Mouse (Mus musculus): ENCODE measurements around the gene Duxbl1.
"Not testable (repeated sequence)": the region's sequence is repeated elsewhere in the genome, so short reads cannot be mapped to it uniquely, and the experiment has no call there.

Duxbl1 gene

DNA sequence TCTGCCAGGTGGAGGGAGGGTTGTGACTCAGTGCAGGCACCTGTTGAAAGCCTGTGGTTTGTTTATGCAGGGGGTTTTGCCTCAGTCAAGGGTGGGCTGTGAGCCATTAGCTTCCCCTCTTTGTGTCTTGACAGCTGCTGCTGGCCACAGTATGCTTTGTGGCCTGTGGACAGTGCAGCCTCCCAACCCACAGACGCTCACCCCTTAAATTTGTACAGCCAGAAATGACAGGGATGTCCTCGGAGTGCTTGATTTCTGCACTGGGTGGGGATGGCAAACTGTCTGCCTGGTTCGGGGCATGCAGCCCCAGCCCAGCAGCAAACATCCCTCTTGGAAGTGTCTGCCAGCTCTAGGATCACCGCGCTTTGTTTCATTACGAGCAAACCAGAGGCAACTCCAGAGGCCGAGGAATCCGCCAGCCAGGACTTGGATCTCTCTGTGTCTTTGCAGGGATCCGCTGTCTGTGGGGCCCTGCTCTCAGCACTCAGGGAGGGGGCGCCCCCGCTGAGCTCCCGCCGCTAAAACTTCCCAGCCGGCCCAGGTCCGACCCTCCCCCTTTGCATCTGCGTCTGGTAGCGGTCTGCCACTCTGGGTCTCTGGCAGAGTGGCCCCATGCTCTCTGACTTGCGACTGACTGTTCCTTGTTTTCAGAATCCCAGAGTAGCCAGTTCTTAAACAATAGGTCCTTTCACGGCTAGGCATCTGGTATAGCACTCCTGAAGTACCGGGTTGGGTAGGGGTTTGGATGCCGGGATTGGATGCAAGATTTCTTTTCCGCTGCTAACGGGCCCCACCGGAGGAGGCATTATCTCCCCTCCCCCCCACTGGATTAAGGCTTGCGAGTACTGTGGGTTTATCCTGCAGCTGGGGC is at the start of gene Duxbl1:
Gene Duxbl1, plus strand, starts transcription at position 207 of the 871 bp plus-strand sequence.
- not testable (repeated sequence) for DNase-seq (ENCODE audit: low read depth, low spot score)

DNA sequence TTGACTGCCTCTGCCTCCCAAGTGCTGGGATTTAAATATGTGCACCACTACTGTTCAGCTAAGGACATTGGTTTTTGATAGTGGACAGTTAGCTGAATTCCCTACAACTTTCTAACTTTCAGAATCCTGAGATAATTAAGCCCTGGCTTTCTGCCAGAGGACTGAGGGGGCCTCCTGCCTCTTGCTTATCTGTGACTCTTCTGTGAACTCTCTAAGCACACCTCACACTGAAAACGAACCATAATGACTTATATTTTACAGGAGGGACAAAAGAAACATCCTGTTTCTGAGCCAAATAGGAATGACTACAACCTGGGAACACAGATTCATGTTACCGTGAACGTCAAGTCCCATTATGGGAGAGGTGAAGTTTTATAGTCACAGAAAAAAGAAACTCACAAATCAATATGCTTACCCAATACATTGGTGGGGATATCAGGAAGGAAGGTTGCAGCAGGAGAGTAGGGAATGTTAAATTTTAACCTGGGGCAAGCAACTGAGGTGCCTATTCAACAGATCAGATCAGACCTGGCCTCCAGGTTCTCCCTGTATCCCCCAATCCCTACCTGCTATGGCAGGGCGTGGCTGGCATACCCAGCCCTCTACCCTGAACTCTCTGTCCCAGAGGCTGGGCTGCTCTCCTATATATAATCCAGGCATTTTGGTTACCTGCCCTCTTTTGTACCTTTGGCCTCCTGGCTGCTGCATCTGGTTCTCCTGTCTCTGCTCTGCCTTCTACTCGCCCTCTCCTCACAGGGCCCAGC is 41.3 kb upstream of the Duxbl1 start:
- not testable (repeated sequence) for DNase-seq (ENCODE audit: low read depth, low spot score)

DNA sequence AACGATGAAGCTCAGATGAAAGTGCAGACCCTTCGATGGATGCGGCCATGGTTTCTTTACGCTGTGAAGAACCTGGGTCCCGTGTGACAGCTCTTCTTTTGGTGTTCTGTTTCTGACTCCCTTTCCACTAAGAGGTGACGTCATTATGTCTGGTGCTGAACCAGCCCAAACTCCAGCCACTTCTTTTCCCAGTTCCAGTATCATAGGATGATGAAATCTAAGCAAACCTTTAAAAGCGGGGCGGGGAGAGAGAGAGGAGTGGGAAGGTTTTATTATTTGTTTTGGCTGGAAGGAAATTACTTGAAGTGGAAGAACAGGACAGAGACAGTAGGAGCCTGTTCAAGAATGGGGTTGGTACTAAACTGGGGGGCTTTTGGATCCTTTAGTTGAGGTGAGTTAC is 40.4 kb upstream of the Duxbl1 start, which contains the start of gene Cphx1:
Gene Cphx1, plus strand, starts transcription at position 301 of the 400 bp plus-strand sequence.
- not testable (repeated sequence) for DNase-seq (ENCODE audit: low read depth, low spot score)

DNA sequence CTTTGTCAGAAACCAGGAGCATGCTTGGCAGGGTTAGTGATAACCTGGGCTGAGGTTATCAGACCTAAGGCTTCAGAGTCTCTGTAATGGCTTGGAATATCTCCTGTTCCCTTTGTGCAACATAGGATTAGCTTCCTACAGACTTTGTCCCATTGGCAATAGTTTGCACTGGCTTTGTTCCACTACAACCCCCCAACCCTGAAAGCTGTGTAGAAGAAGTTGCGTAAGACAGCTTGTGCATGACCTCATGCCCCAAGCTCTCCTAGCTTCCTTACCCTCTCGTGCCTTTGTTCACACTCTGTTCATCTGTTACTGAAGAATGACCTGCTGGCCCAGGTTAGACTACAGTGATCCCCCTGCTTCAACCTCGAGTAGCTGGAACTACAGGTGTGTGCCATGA is 20.5 kb upstream of the Duxbl1 start:
- not testable (repeated sequence) for DNase-seq (ENCODE audit: low read depth, low spot score)

DNA sequence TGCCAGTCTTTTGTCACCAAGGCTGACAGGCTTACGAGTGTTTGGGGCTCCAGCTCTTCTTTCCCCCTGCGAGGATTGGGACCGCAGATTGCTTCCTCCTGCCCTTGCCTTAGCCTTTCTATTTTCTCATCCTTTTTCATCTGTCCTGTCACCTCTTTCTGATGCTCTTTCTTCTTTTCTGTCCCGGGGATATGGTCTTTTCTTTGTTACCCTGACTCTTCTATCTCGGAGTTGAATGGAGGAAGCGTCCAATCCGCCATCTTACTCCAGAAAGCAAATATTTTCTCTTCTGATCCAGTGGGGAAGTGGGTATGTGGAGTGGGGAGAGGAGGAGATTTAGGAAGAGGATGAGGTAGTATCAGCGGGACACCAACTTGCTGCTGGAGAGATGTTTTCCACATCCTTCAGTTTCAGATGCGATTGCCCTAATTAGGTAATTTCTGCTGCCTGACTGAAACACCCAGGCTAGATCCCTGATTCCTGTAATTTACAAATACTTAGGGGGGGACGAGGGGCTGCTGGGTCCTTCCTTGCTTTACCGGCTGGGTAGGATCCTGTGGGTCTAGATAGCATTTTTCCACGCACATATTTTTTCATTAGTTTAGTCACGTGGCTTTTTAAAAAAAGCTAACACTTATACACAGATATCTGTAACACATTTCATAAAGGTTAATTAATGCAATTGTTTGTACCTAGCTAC is 1.0 kb downstream of the Duxbl1 start:
- not testable (repeated sequence) for DNase-seq (ENCODE audit: low read depth, low spot score)

DNA sequence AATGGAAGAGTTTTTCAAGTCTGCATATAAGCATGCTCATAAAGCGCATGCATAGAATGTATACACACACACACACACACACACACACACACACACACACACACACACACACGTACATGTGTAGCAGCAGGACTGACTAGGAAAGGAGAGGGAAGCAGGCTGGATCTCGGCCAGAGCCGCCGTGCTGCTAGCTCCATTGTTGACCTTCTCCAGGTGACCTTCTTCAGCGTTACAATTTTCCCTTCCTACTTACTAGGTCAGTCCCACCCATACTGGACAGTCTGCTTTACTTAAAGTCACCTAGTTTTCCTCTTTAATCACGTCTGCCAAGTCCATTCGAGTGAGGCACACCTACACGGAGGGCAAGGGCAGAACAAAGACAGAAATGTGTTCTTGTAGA is 3.5 kb downstream of the Duxbl1 start:
- not testable (repeated sequence) for DNase-seq (ENCODE audit: low read depth, low spot score)

DNA sequence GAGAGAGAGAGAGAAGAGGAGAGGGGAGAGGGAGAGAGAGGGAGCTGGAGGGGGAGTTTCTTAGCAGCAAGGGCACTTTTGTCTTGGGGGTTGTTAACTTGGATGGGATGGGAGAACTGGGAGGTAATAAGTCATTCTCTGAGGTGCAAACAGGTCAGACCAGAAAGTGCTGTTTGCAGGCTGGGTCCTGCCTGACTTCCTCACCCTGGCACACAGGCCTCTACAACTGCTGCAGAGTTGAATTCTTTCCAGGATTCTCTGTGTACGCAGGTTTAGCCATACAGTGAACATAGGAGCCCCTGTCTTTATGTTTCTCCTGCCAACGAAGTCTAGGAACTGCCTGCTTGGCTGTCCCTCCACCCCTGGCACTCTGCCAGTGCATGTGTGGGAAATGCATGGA is 29.1 kb downstream of the Duxbl1 start:
- not testable (repeated sequence) for DNase-seq (ENCODE audit: low read depth, low spot score)

DNA sequence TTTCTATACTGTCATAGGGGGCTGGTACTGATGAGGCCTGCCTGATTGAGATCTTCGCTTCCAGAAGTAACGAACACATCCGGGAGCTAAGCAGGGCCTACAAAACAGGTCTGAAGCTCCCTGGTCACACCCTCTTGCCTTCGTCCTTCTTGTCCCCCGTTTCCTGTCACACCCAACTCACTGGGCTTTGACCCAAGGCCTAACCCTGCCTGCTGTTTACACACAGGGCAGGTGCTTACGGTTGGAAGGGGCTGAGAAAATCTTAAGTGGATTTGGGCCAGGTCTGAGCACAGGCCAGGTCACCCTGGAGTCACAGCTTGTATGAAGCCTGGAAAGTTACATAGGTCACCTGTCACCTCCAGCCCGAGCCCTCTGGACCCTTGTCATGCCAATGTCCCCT is 38.0 kb downstream of the Duxbl1 start:
- DNase-seq (ENCODE audit: low read depth, low spot score): not testable (repeated sequence)

DNA sequence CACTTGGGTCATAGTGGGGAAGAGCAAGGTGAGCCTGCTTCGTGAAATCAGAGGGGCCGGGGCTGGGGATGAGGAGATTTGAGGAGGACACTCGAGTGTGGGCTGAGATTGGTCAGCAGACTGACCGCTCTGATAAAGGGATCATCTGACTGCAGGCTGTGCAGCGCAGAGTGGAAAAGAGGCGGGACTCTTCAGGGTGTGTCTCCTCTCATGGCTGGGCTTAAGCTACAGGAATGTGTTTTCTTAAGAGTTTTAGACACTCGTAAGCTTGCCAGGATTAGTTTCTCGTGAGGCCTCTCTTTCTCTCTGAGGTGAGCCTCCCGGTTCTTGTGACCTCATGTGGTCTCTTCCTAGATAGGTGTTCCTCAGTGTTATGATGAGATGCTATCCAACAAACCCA is 43.2 kb downstream of the Duxbl1 start:
- not testable (repeated sequence) for DNase-seq (ENCODE audit: low read depth, low spot score)

DNA sequence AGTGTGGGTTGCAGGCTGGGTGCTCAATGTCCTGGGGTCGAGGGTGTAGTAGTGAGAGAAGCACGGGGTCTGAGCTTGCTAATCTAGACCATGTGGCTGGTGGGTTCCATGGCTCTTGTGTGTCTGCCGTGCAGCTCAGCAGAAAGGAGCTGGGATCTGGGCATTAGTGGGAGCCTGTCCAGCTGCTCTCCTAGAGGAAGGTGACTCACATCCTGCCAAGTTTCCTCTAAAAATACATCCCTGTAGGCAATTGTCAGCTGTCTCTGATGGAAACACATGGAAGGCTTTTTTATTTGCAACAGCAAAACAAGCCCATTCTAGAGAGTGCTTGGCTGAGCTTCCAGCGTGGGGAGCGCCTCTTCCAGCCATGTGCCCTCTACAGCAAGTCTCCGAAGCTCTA is 44.5 kb downstream of the Duxbl1 start:
- DNase-seq (ENCODE audit: low read depth, low spot score): not testable (repeated sequence)

DNA sequence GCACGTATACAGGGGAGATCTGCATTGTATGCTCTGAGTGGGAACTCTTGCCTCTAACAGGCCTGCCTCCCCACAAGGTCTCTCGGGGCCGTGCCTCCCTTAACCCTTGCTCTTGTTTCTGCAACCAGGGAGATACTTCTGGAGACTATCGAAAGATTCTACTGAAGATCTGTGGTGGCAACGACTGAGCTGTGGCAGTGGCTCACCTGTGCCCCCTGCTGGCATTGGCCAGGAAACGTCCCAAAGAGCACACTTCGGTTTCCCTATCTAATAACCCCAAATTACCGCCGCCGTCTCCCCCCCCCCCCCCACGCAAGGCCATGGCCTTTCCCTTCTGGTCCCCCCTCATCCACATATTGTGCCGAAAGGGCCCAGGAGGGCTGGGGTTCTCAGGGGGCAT is 47.3 kb downstream of the Duxbl1 start:
- DNase-seq (ENCODE audit: low read depth, low spot score): not testable (repeated sequence)

DNA sequence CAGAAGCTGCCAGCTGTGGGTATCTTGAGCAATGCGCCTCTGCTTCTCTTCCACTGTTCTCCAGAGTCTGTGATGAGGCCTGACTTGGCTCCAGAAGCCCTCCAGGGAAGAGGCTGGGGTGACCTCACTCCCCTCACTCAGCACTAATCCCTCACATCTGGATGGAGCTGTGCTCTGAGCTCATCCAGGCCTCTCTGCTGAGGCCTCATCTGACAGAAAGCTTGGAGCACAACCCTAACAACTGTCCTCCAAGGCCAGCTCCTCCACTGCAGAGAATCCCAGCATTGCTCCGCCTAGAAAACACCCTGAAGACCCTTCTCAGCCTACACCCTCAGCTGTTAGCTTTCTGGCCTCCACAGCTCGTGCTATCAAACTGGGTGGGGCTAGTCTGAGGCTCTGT is 56.0 kb downstream of the Duxbl1 start:
- DNase-seq (ENCODE audit: low read depth, low spot score): not testable (repeated sequence)

DNA sequence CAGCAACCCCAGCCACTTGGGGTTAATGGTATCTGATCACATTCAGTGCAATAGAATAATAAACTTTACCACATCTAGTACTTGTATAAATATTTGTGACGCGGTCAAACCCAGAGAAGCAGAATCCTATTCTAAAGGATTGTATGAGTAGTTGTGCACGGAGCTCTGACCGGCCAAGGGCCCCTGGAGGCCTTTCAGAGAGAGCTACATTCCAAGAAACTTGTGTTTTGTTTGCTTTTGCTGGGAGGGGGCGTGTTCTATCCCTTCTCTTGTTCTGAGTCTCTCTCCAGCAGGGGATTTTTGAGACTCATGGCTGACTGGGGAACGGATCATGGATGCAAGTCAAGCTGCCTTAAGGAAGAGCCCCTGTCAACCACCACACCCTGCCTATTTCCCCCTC is 57.1 kb downstream of the Duxbl1 start:
- not testable (repeated sequence) for DNase-seq (ENCODE audit: low read depth, low spot score)
